Mouse (Mus musculus): ENCODE measurements around the gene Suclg2. TPM values are rescaled to one million over a fixed set of nuclear protein-coding genes. Genes with fewer than 3 reads are reported as not detected.
A peak's percentile ranks its signal among the peaks of the same experiment; 100 is the strongest.

Gene Suclg2
- total and polyA plus RNA-seq, 3 experiments = 47.8 to 179 (median 151) TPM

DNA sequence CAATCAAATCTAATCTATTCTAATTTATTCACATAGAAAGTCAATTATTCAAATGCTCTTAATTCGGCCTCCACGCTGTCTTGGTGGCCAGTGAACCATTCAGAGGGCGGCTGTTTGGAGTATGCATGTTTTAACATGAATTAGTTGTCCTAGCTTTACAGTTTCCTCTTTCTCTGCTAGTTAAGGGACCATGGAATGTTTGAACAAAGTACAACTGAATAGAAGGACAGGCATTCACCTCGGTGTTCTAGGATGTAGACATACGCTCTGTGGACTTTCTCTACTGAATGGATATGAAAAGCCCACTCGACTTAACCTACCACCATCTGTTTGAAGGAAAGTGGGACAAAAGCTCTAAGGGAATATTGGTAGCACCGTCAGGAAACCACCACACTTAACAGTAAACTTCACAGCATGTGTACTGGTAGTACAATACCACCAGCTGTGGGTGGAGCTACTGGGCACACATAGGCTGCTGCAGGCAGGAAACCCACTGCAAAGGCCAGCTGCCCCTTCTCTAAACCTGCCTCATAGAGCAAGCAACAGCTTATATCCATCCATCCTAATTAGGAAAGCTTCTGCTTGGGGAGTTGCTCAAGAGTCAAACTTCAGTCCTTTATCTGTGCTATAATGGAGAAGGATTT, 172.3 kb downstream of the Suclg2 start:
- no peak for TF ChIP-seq CTCF (IDR thresholded peaks at IDR 0.05)
- no peak for TF ChIP-seq POLR2A (IDR thresholded peaks at IDR 0.05; ENCODE audit: insufficient read depth, low read depth, low read length)
- no peak for TF ChIP-seq EP300 (IDR thresholded peaks at IDR 0.05; ENCODE audit: insufficient read depth, low read depth, low read length)

DNA sequence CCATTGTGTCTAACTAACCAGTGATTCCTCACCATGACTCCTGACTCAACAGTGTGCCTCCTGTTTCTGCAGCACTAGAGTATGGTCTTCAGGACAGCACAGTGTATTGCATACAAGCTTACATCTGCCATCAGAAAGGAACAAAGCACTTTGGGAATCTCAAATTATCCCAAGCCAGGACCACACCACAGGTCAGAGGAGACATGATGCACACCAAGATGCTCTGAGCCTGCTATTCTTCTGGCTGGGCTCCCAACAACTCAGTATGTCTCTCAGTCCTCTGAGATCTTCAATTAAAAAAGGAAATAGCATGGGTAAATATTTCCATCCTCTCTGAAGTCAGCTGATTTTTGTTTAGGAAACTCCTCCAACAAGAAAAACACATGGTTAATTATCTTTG, 172.9 kb downstream of the Suclg2 start:
- no peak overlapping the region for H3K4me3 ChIP-seq
- H3K4me1 ChIP-seq (ENCODE audit: control insufficient read depth, insufficient read depth, low read length) = no peaks in the 10 kb centered on the region
- no peak overlapping the region for H3K9ac ChIP-seq (ENCODE audit: low read depth, low read length)
- no peak for DNase-seq
- no peaks in the 10 kb centered on the region for H3K36me3 ChIP-seq (ENCODE audit: control insufficient read depth, insufficient read depth, low read length)
- H3K27me3 ChIP-seq (ENCODE audit: control insufficient read depth, insufficient read depth, low read length) = no peaks in the 10 kb centered on the region
- H3K27ac ChIP-seq = no peak overlapping the region
- TF ChIP-seq POLR2A (IDR thresholded peaks at IDR 0.05; ENCODE audit: insufficient read depth, low read depth, low read length) (no peak), EP300 (IDR thresholded peaks at IDR 0.05; ENCODE audit: insufficient read depth, low read depth, low read length) (no peak), CTCF (IDR thresholded peaks at IDR 0.05) (no peak)
- no peaks in the 10 kb centered on the region for H3K79me2 ChIP-seq (replicated peaks; ENCODE audit: control insufficient read depth, insufficient read depth, low read length)
- intact Hi-C loops (cut with DNase I) = no loop called here

More for the DNA sequence above, 172.3 kb downstream of the Suclg2 start:
- Histone ChIP-seq H3K79me2 (replicated peaks; ENCODE audit: control insufficient read depth, insufficient read depth, low read length) (no peaks in the 10 kb centered on the region), H3K36me3 (ENCODE audit: control insufficient read depth, insufficient read depth, low read length) (no peaks in the 10 kb centered on the region), H3K27ac (no peak overlapping the region), H3K4me1 (ENCODE audit: control insufficient read depth, insufficient read depth, low read length) (no peaks in the 10 kb centered on the region), H3K9ac (ENCODE audit: low read depth, low read length) (no peak overlapping the region), H3K27me3 (ENCODE audit: control insufficient read depth, insufficient read depth, low read length) (no peaks in the 10 kb centered on the region), H3K4me3 (no peak overlapping the region)
- no peak for DNase-seq
- WGBS = 90% methylated on average over 7 of the region's 7 CpGs
- intact Hi-C loops (cut with DNase I) = no loop called here

DNA sequence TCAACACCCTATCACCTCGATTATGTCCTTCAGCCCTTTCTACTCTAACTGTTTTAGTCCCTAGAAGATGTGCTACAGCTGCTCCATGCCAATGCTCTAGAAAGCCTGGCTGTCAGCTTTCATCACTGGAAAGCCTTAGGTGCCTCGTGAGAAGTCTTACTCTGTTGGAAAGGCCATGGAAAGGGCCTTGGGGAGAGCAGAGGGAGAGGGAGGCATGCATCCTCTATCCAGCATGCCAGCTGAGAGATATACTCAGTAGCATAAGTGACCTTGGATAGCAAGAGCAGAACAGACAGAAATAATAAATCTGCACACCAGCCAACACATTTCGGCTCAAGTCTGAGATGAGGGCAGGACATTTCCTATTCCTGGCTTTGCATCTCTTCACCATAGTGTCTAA, 173.3 kb downstream of the Suclg2 start:
- Histone ChIP-seq H3K27ac (no peak overlapping the region), H3K4me1 (ENCODE audit: control insufficient read depth, insufficient read depth, low read length) (no peaks in the 10 kb centered on the region), H3K27me3 (ENCODE audit: control insufficient read depth, insufficient read depth, low read length) (no peaks in the 10 kb centered on the region), H3K79me2 (replicated peaks; ENCODE audit: control insufficient read depth, insufficient read depth, low read length) (no peaks in the 10 kb centered on the region), H3K4me3 (no peak overlapping the region), H3K36me3 (ENCODE audit: control insufficient read depth, insufficient read depth, low read length) (no peaks in the 10 kb centered on the region), H3K9ac (ENCODE audit: low read depth, low read length) (no peak overlapping the region)
- TF ChIP-seq EP300 (IDR thresholded peaks at IDR 0.05; ENCODE audit: insufficient read depth, low read depth, low read length) = no peak
- no peak for TF ChIP-seq CTCF (IDR thresholded peaks at IDR 0.05)
- TF ChIP-seq POLR2A (IDR thresholded peaks at IDR 0.05; ENCODE audit: insufficient read depth, low read depth, low read length) = no peak
- 49% methylated on average over 3 of the region's 3 CpGs for WGBS
- DNase-seq = no peak
- intact Hi-C loops (cut with DNase I) = no loop called here

DNA sequence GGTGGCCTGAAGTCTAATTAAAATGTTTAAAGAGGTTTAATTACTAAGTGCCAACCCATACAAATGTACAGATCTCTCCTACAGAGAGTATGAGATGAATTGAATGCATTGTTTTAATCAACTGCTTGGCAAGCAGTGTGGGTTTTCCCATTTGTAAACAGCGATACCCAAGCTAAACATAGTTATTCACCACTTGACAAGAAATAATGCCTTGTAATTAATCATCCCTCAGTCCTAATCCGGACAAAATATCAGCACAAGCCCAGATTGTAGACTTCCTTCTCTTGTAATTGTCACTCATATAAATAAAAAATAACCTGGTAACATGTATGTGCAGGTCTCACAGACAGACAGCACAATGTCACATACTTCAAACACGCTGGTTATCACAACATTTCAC, 183.4 kb downstream of the Suclg2 start:
- no peak for DNase-seq
- H3K4me1 ChIP-seq (ENCODE audit: control insufficient read depth, insufficient read depth, low read length) = no peaks in the 10 kb centered on the region
- no peak for TF ChIP-seq CTCF (IDR thresholded peaks at IDR 0.05)
- TF ChIP-seq EP300 (IDR thresholded peaks at IDR 0.05; ENCODE audit: insufficient read depth, low read depth, low read length) = no peak
- TF ChIP-seq POLR2A (IDR thresholded peaks at IDR 0.05; ENCODE audit: insufficient read depth, low read depth, low read length) = no peak
- H3K36me3 ChIP-seq (ENCODE audit: control insufficient read depth, insufficient read depth, low read length) = no peaks in the 10 kb centered on the region
- no peak overlapping the region for H3K9ac ChIP-seq (ENCODE audit: low read depth, low read length)
- no peak overlapping the region for H3K27ac ChIP-seq
- H3K27me3 ChIP-seq (ENCODE audit: control insufficient read depth, insufficient read depth, low read length) = no peaks in the 10 kb centered on the region
- WGBS = 88% methylated on average over 3 of the region's 3 CpGs
- H3K79me2 ChIP-seq (replicated peaks; ENCODE audit: control insufficient read depth, insufficient read depth, low read length) = no peaks in the 10 kb centered on the region
- intact Hi-C loops (cut with DNase I) = no loop called here
- no peak overlapping the region for H3K4me3 ChIP-seq

DNA sequence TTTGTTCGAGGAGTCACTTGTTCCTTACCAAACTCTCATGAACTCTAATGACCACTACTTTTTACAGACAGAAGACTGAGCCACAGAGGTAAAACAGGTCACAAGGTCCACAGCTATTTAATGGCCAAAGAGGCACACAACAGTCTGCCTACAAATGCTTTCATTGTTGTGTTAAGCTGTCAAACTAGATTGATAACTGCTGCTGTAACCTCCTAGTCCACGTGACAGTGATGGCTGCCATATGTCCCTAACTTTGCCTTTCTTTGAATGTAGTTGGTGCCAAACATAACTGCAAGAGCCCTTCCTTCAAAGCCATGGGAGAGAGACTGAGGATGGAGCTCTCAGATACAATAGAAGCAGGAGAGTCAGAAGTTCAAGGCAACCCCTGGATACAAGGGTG, 198.8 kb downstream of the Suclg2 start:
- Histone ChIP-seq H3K79me2 (replicated peaks; ENCODE audit: control insufficient read depth, insufficient read depth, low read length) (no peaks in the 10 kb centered on the region), H3K27me3 (ENCODE audit: control insufficient read depth, insufficient read depth, low read length) (no peaks in the 10 kb centered on the region), H3K9ac (ENCODE audit: low read depth, low read length) (no peak overlapping the region), H3K27ac (no peak overlapping the region), H3K36me3 (ENCODE audit: control insufficient read depth, insufficient read depth, low read length) (no peaks in the 10 kb centered on the region), H3K4me1 (ENCODE audit: control insufficient read depth, insufficient read depth, low read length) (peaks cover 1% of the 10 kb centered on the region), H3K4me3 (no peak overlapping the region)
- no peak for TF ChIP-seq EP300 (IDR thresholded peaks at IDR 0.05; ENCODE audit: insufficient read depth, low read depth, low read length)
- no peak for TF ChIP-seq POLR2A (IDR thresholded peaks at IDR 0.05; ENCODE audit: insufficient read depth, low read depth, low read length)
- TF ChIP-seq CTCF (IDR thresholded peaks at IDR 0.05) = no peak
- intact Hi-C loops (cut with DNase I) = no loop called here
- no peak for DNase-seq
- 61% methylated on average over 2 of the region's 2 CpGs for WGBS

DNA sequence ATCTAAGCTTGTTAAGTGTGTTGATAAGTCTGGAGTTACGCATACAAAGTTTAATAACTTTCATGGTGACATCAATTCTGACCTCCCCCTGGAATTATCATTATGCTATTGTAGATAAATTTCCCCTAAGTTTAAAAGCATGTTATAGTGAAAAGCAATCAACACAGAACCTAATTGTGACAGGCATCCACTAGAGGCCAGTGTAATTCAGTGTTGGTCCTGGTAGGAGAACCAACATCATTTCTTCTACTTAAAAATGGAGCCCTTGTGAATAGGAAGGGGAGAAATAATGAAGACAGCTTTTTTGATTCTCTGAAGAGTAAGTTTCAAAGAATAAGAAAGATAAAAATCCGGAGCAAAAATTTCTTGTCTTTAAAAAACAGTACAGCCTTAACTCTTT, 200.2 kb downstream of the Suclg2 start:
- H3K4me1 ChIP-seq (ENCODE audit: control insufficient read depth, insufficient read depth, low read length) = peaks cover 1% of the 10 kb centered on the region
- 68% methylated on average over 2 of the region's 2 CpGs for WGBS
- DNase-seq = no peak
- intact Hi-C loops (cut with DNase I) = no loop called here
- H3K27ac ChIP-seq = no peak overlapping the region
- H3K36me3 ChIP-seq (ENCODE audit: control insufficient read depth, insufficient read depth, low read length) = no peaks in the 10 kb centered on the region
- H3K79me2 ChIP-seq (replicated peaks; ENCODE audit: control insufficient read depth, insufficient read depth, low read length) = no peaks in the 10 kb centered on the region
- H3K9ac ChIP-seq (ENCODE audit: low read depth, low read length) = no peak overlapping the region
- no peaks in the 10 kb centered on the region for H3K27me3 ChIP-seq (ENCODE audit: control insufficient read depth, insufficient read depth, low read length)
- H3K4me3 ChIP-seq = no peak overlapping the region
- TF ChIP-seq POLR2A (IDR thresholded peaks at IDR 0.05; ENCODE audit: insufficient read depth, low read depth, low read length) = no peak
- peak; percentile 59 for TF ChIP-seq CTCF (IDR thresholded peaks at IDR 0.05)
- TF ChIP-seq EP300 (IDR thresholded peaks at IDR 0.05; ENCODE audit: insufficient read depth, low read depth, low read length) = no peak

Data from heart, adult 2 months (tissue).